Mouse (Mus musculus) spleen, adult 2 months (tissue): ENCODE measurements around the gene Them7. TPM values are rescaled to one million over a fixed set of nuclear protein-coding genes. Genes with fewer than 3 reads are reported as not detected.

Experiments
- DNase-seq, 2 experiments: peaks; one replicate each; pipeline versions ENCODE4 v3.0.0 to v3.0.0-alpha.2; 2012 to 2021; ENCODE audit warnings: low spot score in 2 of 2, low read depth in 1 of 2
- H3K27ac ChIP-seq: fragments of 200-500 bp; 2 replicates; pipeline ENCODE4 v1.5.1; 2012; ENCODE audit warnings: low read length, inconsistent platforms; ENCODE audit not compliant: insufficient read depth
- H3K27me3 ChIP-seq: fragments of 200-500 bp; 2 replicates; pipeline ENCODE4 v1.6.1; 2012; ENCODE audit warnings: mild to moderate bottlenecking, moderate library complexity, low read length, inconsistent platforms; ENCODE audit not compliant: control insufficient read depth, insufficient read depth
- H3K36me3 ChIP-seq: fragments of 200-500 bp; 2 replicates; pipeline ENCODE4 v1.6.1; 2012; ENCODE audit warnings: mild to moderate bottlenecking, low read length, inconsistent platforms; ENCODE audit not compliant: control insufficient read depth, insufficient read depth
- H3K4me1 ChIP-seq: fragments of 200-500 bp; 2 replicates; pipeline ENCODE4 v1.6.1; 2011; ENCODE audit warnings: inconsistent platforms; ENCODE audit not compliant: control insufficient read depth, insufficient read depth, insufficient read length
- H3K4me3 ChIP-seq: fragments of 200-500 bp; 2 replicates; pipeline ENCODE4 v1.5.1; 2011; ENCODE audit warnings: mild to moderate bottlenecking, inconsistent platforms; ENCODE audit not compliant: insufficient read depth, insufficient read length; ENCODE audit errors: extremely low read depth
- CTCF ChIP-seq: fragments of 200-500 bp; IDR thresholded peaks from 2 replicates; pipeline ENCODE4 v1.5.1; 2011; ENCODE audit warnings: mild to moderate bottlenecking, inconsistent platforms; ENCODE audit not compliant: insufficient read depth, insufficient read length, insufficient replicate concordance; ENCODE audit errors: extremely low read depth
- POLR2A ChIP-seq: fragments of 200-500 bp; IDR thresholded peaks from 2 replicates; pipeline ENCODE4 v1.6.1; 2011; ENCODE audit warnings: low read depth, low read length, inconsistent platforms
- WGBS: fragments of 180-500 bp; shearing (Covaris S2); methylation state at CpG from one replicate; pipeline ENCODE4 v1.1.7; 2018; 5-methylcytosine and 5-hydroxymethylcytosine counted together
- polyA plus RNA-seq: library from polyadenylated mRNA; depleted of rRNA; stranded (reverse); fragments of >200 nt; gene quantifications from 2 replicates; pipeline ENCODE4 v1.2.3, GENCODE M21; 2012

Them7 gene
- polyA plus RNA-seq, 1 experiment = 0.57 TPM

- TF ChIP-seq POLR2A = no peak
- TF ChIP-seq CTCF = no peak
- H3K4me1 ChIP-seq = no peaks in the 10 kb centered on the region
- H3K27me3 ChIP-seq = no peaks in the 10 kb centered on the region
- no peak overlapping the region for H3K4me3 ChIP-seq
- no peak overlapping the region for H3K27ac ChIP-seq
- DNase-seq = no peak
- 68% methylated on average over 8 of the region's 8 CpGs for WGBS
- no peaks in the 10 kb centered on the region for H3K36me3 ChIP-seq
These were observed 113.2 kb downstream of the Them7 start for GRCm38 (mm10) chr2:105337171-105337875.

GRCm38 (mm10) chr2:105339993-105340392, 115.9 kb downstream of the Them7 start:
- whole genome bisulfite sequencing = 57% methylated on average over 3 of the region's 3 CpGs
- no peak overlapping the region for H3K27ac ChIP-seq
- TF ChIP-seq POLR2A (no peak), CTCF (no peak)

GRCm38 (mm10) chr2:105348886-105349285, 124.8 kb downstream of the Them7 start:
- H3K27ac ChIP-seq = no peak overlapping the region
- H3K27me3 ChIP-seq = no peaks in the 10 kb centered on the region
- no peaks in the 10 kb centered on the region for H3K4me1 ChIP-seq
- WGBS = 87% methylated on average over 6 of the region's 6 CpGs
- DNase-seq = no peak
- H3K4me3 ChIP-seq = no peak overlapping the region
- no peak for TF ChIP-seq POLR2A
- TF ChIP-seq CTCF = no peak
- no peaks in the 10 kb centered on the region for H3K36me3 ChIP-seq

More at GRCm38 (mm10) chr2:105339993-105340392, 115.9 kb downstream of the Them7 start:
- no peak overlapping the region for H3K4me3 ChIP-seq
- no peaks in the 10 kb centered on the region for H3K4me1 ChIP-seq
- no peak for DNase-seq
- H3K27me3 ChIP-seq = no peaks in the 10 kb centered on the region
- H3K36me3 ChIP-seq = no peaks in the 10 kb centered on the region

- no peak overlapping the region for H3K27ac ChIP-seq
- no peak overlapping the region for H3K4me3 ChIP-seq
- WGBS = 79% methylated on average over 5 of the region's 5 CpGs
- no peaks in the 10 kb centered on the region; the same call in 1 of the 2 replicates for H3K27me3 ChIP-seq
- no peaks in the 10 kb centered on the region for H3K4me1 ChIP-seq
- DNase-seq = no peak
- no peak for TF ChIP-seq POLR2A
- no peak for TF ChIP-seq CTCF
- H3K36me3 ChIP-seq = no peaks in the 10 kb centered on the region
These were observed 132.7 kb downstream of the Them7 start for GRCm38 (mm10) chr2:105356791-105357190.

GRCm38 (mm10) chr2:105358040-105358439, 133.9 kb downstream of the Them7 start:
- no peaks in the 10 kb centered on the region for H3K4me1 ChIP-seq
- TF ChIP-seq POLR2A (no peak), CTCF (no peak)
- H3K27me3 ChIP-seq = no peaks in the 10 kb centered on the region; the same call in 1 of the 2 replicates
- no peak overlapping the region for H3K27ac ChIP-seq
- no peak overlapping the region for H3K4me3 ChIP-seq
- WGBS = 82% methylated on average over 3 of the region's 3 CpGs
- no peak for DNase-seq
- H3K36me3 ChIP-seq = no peaks in the 10 kb centered on the region

- H3K4me3 ChIP-seq = no peak overlapping the region
- no peak for DNase-seq
- WGBS = 33% methylated on average over 4 of the region's 4 CpGs
These were observed 143.5 kb downstream of the Them7 start for GRCm38 (mm10) chr2:105367623-105368022.

DNA sequence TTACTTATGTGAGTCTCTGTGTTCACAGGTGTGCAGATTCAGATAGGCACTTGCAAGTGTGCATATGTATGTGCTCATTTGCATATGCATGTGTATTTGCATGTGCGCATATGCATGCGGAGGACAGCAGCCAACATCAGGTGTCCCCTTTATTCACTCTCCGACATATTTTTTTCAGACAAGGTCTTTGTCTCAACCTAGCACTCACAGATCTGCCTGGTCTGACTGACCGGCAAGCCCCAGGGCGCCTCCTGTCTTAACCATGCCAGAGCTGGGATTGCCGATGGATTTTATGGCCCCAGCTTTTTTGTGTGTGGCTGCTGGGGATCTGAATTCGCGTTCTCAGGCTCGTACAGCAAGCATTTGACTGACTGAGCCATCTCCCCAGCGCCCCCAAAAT, 146.1 kb downstream of the Them7 start:
- Histone ChIP-seq H3K36me3 (no peaks in the 10 kb centered on the region), H3K4me3 (no peak overlapping the region), H3K4me1 (no peaks in the 10 kb centered on the region), H3K27ac (no peak overlapping the region), H3K27me3 (no peaks in the 10 kb centered on the region; the same call in 1 of the 2 replicates)
- WGBS = 41% methylated on average over 10 of the region's 10 CpGs
- DNase-seq = no peak
- no peak for TF ChIP-seq POLR2A
- TF ChIP-seq CTCF = no peak

More at GRCm38 (mm10) chr2:105367623-105368022, 143.5 kb downstream of the Them7 start:
- no peak for TF ChIP-seq CTCF
- Histone ChIP-seq H3K4me1 (no peaks in the 10 kb centered on the region), H3K27me3 (no peaks in the 10 kb centered on the region; the same call in 1 of the 2 replicates), H3K27ac (no peak overlapping the region), H3K36me3 (no peaks in the 10 kb centered on the region)
